ENCODE assay signal across 19 mouse cellular contexts in the genomic region with DNA sequence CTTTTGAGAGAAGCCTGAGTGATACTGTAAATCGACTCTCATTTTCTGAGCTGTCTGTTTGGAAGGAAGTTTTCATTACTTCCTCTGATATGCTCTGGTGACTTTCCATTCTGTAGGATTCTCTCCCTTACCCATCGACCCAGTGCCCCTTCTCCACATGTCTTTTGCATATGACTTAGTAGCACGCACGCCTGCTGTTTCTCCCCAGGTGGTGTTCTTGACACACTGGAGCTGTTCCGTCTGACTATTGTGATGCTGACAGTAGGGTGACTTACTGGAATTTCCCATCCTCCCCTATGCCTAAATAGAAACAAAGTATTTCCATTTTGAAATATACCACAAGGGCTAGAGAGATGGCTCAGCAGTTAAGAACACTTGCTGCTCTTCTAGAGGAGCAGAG.
"Had no signal": no experiment of that assay in that cellular context is flagged by ENCODE, and none has a peak within 500 bp of the region (broad histone marks: within the 10 kb centered on the region; RNA-seq: fewer than 3 reads in every experiment).

No protein-coding gene starts in this region.

- H3K9me3 ChIP-seq: midbrain, embryonic 10.5 days; neural tube, embryonic 13.5 days; neural tube, embryonic 15.5 days had no signal

- H3K4me3 ChIP-seq: midbrain, embryonic 10.5 days; midbrain, embryonic 12.5 days; myocyte; neural tube, embryonic 13.5 days; neural tube, embryonic 15.5 days had no signal

- H3K4me1 ChIP-seq: midbrain, embryonic 12.5 days; neural tube, embryonic 13.5 days; neural tube, embryonic 15.5 days had no signal

- H3K27me3 ChIP-seq: midbrain, embryonic 12.5 days; neural tube, embryonic 13.5 days; neural tube, embryonic 15.5 days had no signal

- H3K27ac ChIP-seq: midbrain, embryonic 10.5 days; midbrain, embryonic 12.5 days; neural tube, embryonic 13.5 days; neural tube, embryonic 15.5 days had no signal

- ATAC-seq: midbrain, embryonic 16.5 days had no signal

- DNase-seq: lung, adult 18-20 months; lung, embryonic 14.5 days; lung, postnatal 10 days; lung, postnatal 4 days; midbrain, embryonic 14.5 days; retina, postnatal 1 day; right cerebral cortex, adult 18-20 months; right cerebral cortex, postnatal 25 days; right cerebral cortex, postnatal 4 days; spleen, adult 18-20 months; thymus, adult 18-20 months; thymus, postnatal 14 days; thymus, postnatal 36 days had no signal

- H3K36me3 ChIP-seq: midbrain, embryonic 10.5 days; midbrain, embryonic 12.5 days; neural tube, embryonic 13.5 days; neural tube, embryonic 15.5 days had no signal

- H3K9ac ChIP-seq: lung, embryonic 14.5 days; midbrain, embryonic 12.5 days; neural tube, embryonic 13.5 days; neural tube, embryonic 15.5 days had no signal
